In the genomic region with DNA sequence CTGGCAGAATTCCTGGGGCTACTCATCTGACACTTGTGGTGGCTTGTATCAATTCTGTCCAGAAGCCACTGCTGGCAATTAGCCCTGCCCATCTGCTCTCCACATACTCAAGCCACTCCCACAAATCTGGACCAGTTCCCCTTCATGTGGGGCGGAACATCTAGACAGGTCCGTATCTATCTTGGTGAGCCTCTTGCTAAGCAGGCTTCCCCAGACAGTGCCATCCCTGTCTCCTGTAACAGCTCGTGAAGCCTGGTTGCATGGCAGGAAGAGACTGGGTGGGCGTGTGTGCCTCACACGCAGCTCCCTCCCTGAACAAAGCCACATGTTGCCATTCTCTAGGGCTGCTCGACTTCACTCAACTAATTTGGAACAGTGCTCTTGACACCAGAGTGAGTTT, we compare ENCODE assay signal across 10 mouse cellular contexts.
DNase-seq lines count a peak whose midpoint lies in the region; ATAC-seq lines count a peak whose summit lies in the region.
"Had no signal": no experiment of that assay in that cellular context is flagged by ENCODE, and none has a peak within 500 bp of the region (broad histone marks: within the 10 kb centered on the region; RNA-seq: fewer than 3 reads in every experiment).

No protein-coding gene starts in this region.

- H3K27me3 ChIP-seq in embryonic facial prominence, embryonic 13.5 days, result no peaks in the 10 kb centered on the region
- H3K27me3 ChIP-seq in midbrain, embryonic 16.5 days (ENCODE audit: control insufficient read depth, insufficient read depth, low read depth, low read length), result no peaks in the 10 kb centered on the region
- no peaks in the 10 kb centered on the region for H3K27me3 ChIP-seq in kidney, embryonic 16.5 days (ENCODE audit: insufficient read depth, low read length)

- H3K4me1 ChIP-seq in embryonic facial prominence, embryonic 13.5 days, result peaks cover 47% of the 10 kb centered on the region
- H3K4me1 ChIP-seq in midbrain, embryonic 16.5 days (ENCODE audit: control insufficient read depth, insufficient read depth, low read length), result peaks cover 13% of the 10 kb centered on the region
- no peaks in the 10 kb centered on the region for H3K4me1 ChIP-seq in kidney, embryonic 16.5 days (ENCODE audit: insufficient read depth, low read length)

- H3K4me3 ChIP-seq in embryonic facial prominence, embryonic 13.5 days, result no peak overlapping the region
- H3K4me3 ChIP-seq in midbrain, embryonic 16.5 days (ENCODE audit: low read depth, low read length), result no peak overlapping the region
- H3K4me3 ChIP-seq in kidney, embryonic 16.5 days (ENCODE audit: low read length), result no peak overlapping the region

- peak overlapping the region; percentile 39; the same call in 1 of the 2 replicates for H3K27ac ChIP-seq in embryonic facial prominence, embryonic 13.5 days
- no peak overlapping the region for H3K27ac ChIP-seq in midbrain, embryonic 16.5 days (ENCODE audit: low read length)
- H3K27ac ChIP-seq in kidney, embryonic 16.5 days (ENCODE audit: low read length), result no peak overlapping the region
- H3K27ac ChIP-seq: macrophage had no signal

- H3K9me3 ChIP-seq in embryonic facial prominence, embryonic 13.5 days, result no peaks in the 10 kb centered on the region
- H3K9me3 ChIP-seq in midbrain, embryonic 16.5 days (replicated peaks; ENCODE audit: control insufficient read depth, low read length, poor library complexity, severe bottlenecking), result no peaks in the 10 kb centered on the region
- H3K9me3 ChIP-seq in kidney, embryonic 16.5 days (ENCODE audit: low read length), result no peaks in the 10 kb centered on the region

- peak; percentile 35 for DNase-seq in retina, postnatal 1 day
- DNase-seq in retina, embryonic 14.5 days (ENCODE audit: low spot score), result no peak
- peak; percentile 65 to 76 for DNase-seq in layer of hippocampus, postnatal 14 days (ENCODE audit: low spot score in 2 of 2)
- DNase-seq in telencephalon, adult 2 months (ENCODE audit: low read depth, low spot score), result peak; percentile 81
- no peak for DNase-seq in urinary bladder, adult 18-20 months (ENCODE audit: low spot score in 2 of 2)

- H3K36me3 ChIP-seq in embryonic facial prominence, embryonic 13.5 days, result no peaks in the 10 kb centered on the region
- H3K36me3 ChIP-seq in midbrain, embryonic 16.5 days (ENCODE audit: control insufficient read depth, insufficient read depth, low read length), result no peaks in the 10 kb centered on the region
- H3K36me3 ChIP-seq in kidney, embryonic 16.5 days (ENCODE audit: insufficient read depth, low read length), result no peaks in the 10 kb centered on the region

- ATAC-seq in embryonic facial prominence, embryonic 13.5 days (ENCODE audit: insufficient number of reproducible peaks, insufficient read depth, low FRiP score, low TSS enrichment, low read depth), result peak; percentile 54
- ATAC-seq in midbrain, embryonic 16.5 days, result no peak
- ATAC-seq in kidney, embryonic 16.5 days (ENCODE audit: low FRiP score, low TSS enrichment), result no peak
- ATAC-seq: inflammation-experienced regulatory T-cells, adult 6 months had no signal

- WGBS in embryonic facial prominence, embryonic 13.5 days, result 22% methylated on average over 6 of the region's 6 CpGs
- WGBS in midbrain, embryonic 16.5 days, result 80% methylated on average over 6 of the region's 6 CpGs
- WGBS in kidney, embryonic 16.5 days, result 49% methylated on average over 6 of the region's 6 CpGs

- H3K4me2 ChIP-seq in embryonic facial prominence, embryonic 13.5 days, result peak overlapping the region; percentile 12
- no peak overlapping the region for H3K4me2 ChIP-seq in midbrain, embryonic 16.5 days (ENCODE audit: low read length)
- no peak overlapping the region for H3K4me2 ChIP-seq in kidney, embryonic 16.5 days (replicated peaks; ENCODE audit: low read depth, low read length)

- no peak overlapping the region for H3K9ac ChIP-seq in embryonic facial prominence, embryonic 13.5 days
- H3K9ac ChIP-seq in midbrain, embryonic 16.5 days (ENCODE audit: low read depth, low read length), result no peak overlapping the region
- no peak overlapping the region for H3K9ac ChIP-seq in kidney, embryonic 16.5 days (replicated peaks; ENCODE audit: low read length)

Comparison
In these comparisons a context has a peak if more than half of its experiments do, and no peak if none do; other contexts are left out.
1. DNase-seq: peak in retina, postnatal 1 day (single experiment), layer of hippocampus, postnatal 14 days (2 of 2) and telencephalon, adult 2 months (single experiment); none in retina, embryonic 14.5 days (single experiment) and urinary bladder, adult 18-20 months (0 of 2).